Mouse (Mus musculus): Measurements from ENCODE around the gene Psenen.
A peak's percentile ranks its signal among the peaks of the same experiment; 100 is the strongest.

The Psenen gene

DNA sequence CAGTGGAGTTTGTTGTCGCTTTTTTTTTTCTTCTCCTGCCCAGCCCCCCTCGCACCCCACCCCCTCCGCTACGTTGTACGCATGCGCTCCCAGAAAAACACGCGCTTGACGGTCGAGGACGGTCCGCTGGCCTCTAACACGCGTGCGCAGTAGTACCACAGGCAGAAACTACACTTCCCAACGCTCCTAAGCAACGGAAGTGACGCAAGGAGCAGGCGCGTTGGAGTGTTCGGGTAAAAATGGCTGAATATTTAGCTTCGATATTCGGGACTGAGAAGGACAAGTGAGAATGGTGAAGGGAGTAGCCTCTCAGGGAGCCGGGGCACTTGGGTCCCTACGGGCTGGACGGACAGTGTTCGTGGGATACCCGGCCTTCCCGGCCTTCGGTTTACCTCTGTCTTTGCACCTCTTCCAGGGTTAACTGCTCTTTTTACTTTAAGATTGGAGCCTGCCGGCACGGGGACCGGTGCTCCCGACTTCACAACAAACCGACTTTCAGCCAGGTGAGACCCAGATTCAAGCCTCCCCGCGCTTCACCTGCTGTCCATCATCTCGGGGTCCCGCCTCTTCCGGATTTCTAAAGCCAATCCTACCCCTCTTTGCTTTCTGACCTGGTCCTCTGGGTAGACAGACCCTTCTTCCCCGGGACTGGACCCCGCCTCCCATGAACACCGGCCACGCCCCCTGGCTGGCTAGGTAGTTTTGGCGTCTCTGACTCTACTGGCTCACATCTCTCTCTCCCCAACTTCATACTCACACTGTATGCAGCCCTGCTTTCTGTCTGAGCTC is at the start of gene Psenen, which contains the start of the genes U2af1l4 and Gm49396:
Gene Psenen (minus strand): TSS at position 511 of the 789 bp plus-strand sequence.
Gene U2af1l4 (plus strand): TSS at position 185 of the 789 bp plus-strand sequence.
Gene Gm49396 (plus strand): TSS at position 228 of the 789 bp plus-strand sequence.
- DNase-seq (ENCODE audit: low read depth, low spot score): peak; percentile 99

DNA sequence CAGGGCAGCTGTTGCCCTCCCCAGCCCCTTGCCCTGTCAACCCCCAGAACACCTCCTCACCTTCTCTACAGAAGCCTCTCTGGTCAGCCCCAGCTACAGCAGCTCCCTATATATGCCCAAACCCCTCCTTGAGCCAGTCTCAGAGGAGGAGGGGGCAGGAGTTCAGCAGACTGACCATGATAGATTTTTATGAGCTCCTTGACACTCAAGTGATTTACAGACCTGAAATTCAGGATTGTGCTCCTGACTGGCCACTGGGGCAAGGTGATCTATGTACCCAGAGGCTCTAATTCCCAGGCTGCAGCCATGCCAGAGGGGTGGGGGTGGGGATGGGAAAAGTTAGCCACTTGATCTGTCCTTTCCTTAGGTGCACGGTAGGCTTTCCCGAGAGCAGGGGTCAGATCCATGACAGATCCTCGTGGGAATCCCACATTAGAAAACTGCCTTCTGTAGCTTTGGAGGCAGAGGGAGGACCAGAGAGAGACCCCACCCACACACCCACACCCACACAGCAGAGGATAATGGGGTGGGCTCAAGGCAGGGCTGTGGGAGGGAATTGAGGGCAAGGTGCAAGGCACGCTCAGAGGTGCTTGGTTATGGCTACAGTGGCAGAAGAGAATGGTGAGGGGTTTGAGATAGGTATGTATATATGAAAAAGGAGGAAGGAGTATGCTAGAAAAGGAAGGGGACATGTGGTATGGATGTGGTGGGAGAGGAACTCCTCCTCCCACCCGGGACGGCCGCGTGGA is 49.4 kb upstream of the Psenen start, which contains the start of gene Upk1a:
Gene Upk1a (minus strand): TSS at position 194 of the 749 bp plus-strand sequence.
- DNase-seq (ENCODE audit: low read depth, low spot score): no peak

DNA sequence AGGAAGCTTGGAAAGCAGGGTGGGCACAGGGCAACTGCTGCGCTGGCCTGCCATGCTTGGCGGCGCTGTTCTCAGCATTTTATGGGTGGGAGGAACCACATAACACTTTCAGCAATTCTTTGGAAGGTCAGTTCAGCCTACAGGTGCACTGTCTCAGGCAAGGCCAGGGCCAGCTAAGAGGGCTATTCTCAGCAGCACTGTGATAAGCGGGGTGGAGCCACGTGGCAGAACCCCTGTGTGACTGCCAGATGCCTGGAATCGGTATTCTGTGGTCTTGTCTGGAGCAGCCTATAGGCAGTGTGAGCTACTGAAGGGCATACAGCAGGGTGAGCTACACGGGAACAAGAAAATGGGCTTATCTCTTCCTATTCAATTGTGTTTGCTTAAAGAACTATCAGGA is 46.6 kb upstream of the Psenen start:
- no peak for DNase-seq (ENCODE audit: low read depth, low spot score)

DNA sequence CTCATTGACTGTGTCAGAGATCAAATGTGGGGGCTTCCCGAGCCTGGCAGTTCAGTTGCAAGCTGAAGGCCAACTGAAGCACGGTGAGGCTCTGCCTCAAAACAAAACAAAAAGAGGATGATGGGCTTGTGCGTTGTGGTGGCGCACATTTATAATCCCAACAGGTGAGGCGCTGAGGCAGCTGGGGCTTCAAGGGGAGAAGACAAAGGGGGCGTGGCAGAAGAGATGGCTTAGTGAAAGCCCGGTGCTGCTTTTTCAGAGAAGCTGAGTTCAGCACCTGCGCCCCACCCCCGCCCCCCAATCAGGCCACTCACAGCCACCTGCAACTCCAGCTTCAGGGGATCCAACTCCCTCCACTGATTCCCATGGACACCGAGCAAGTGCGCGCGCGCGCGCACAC is 45.0 kb upstream of the Psenen start:
- no peak for DNase-seq (ENCODE audit: low read depth, low spot score)

DNA sequence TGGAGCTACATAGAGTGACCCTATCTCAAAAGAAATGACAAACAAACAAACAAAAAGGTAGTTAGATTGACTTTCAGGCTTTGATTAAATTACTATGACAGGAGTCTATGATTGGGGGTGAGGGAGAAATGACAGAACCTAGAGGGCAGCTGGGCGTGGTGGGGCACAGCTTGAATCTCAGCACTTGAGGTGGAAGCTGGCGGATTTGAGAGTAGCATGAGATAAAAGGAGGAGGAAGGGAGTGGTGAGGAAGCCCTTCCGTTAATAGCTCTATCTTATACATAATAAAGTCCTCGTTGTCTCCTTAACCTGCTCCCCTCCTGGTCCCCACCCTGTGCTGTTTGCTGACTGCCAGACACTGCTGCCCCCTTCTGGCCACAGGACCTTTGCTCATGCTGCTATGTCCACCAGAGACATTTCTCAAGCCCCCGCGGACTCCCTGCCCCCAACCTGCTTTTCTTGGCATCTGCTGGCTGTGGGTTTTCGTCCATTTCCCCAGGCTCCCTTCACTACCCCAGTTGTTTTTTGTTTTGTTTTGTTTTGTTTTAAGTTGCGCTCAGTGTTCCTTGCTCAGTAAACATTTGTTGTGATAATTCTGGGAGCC is 44.4 kb upstream of the Psenen start:
- peak; percentile 58 for DNase-seq (ENCODE audit: low read depth, low spot score)

DNA sequence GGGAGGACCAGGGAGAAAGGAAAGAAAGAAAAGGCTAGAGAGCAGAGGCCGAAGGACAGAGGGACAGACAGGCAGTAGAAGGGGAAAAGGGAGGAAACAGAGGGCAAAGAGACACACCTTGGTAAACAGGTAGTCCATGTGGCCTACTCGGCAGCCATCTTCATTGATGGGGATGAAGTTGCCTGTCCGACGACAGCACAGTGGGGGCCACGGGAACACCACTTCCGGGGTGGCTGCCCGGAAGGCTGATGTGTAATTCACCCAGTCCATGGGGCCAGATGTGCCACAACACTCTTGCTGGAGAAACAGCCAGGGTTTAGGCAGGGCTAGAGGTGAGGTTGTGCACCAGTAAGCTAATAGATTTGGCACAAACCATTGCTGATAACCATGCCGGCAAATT is 41.5 kb upstream of the Psenen start:
- DNase-seq (ENCODE audit: low read depth, low spot score): no peak

DNA sequence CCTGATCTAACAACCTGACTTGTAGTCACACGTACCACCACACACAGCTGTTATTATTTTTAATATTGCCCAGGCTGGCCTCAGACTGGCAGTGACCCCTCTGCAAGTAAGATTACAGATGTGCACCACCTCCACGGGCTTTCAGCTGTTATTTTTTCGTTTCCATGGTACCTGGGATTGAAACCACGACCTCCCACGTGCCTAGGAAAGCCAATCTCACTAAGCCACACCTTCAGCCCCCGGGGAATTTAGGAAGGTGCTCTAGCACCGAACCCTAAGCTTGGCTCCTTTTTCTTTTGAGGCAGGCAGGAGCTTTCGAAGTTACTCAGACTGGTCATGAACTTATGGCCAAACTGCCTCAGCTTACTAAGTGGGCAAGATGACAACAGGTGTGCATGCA is 41.0 kb upstream of the Psenen start:
- DNase-seq (ENCODE audit: low read depth, low spot score): no peak

DNA sequence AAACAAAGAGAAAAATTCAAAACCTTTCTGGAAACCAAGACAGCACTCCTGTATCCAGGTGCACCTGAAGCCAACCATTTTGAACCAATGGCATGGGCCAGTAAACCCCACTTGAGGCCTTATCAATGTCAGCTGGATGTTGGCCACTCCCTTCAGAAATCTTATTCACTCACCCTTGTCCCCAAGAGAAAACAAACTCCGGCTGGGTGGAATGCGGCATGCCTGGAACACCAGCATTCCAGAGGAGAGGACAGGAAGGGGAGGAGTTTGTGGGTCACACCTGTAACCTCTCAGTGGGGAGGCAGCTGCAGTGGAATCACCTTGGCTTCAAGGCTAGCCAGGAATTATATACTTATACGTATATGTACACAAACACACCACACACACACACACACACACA is 39.2 kb upstream of the Psenen start:
- DNase-seq (ENCODE audit: low read depth, low spot score): no peak

DNA sequence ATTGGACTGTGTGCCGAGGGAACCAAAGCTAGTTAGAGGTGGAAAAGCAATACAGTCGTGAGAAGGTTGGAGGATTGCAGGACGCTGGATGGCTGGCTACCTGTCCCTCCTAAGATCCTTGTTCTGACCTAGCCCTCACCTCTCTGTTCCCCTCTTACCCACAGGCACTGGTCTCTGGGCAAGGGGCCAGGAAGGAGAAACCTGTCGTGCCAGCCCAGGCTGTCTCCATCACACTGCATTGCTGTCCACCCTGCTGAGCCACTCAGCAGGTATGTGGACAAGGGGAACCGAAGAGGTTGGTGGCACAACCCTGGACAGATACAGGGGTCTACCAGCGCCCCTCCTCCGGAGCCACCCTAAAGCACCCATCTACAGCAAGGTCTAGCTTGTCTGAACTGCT is 37.2 kb upstream of the Psenen start:
- DNase-seq (ENCODE audit: low read depth, low spot score): no peak

DNA sequence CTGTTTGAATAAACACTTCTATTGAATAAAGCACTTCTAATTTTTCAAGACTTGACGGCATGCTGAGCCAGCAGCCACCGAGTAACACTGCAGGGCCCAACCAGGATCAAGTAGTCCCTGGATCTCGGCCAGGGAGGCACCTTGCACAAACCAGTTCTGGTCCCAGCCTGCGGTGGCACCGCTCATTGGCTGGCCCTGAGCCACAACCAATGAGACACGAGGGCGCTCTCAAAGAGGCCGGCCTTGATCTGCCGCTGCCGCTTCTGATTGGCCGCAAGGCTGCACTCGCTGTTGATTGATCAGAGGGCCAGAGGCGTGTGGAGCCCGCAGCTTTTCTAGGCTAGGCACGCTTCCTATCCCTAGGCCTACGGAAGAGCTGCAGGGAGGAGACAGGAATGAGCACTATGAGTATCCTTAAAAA is 36.5 kb upstream of the Psenen start:
- peak; percentile 99 for DNase-seq (ENCODE audit: low read depth, low spot score)

DNA sequence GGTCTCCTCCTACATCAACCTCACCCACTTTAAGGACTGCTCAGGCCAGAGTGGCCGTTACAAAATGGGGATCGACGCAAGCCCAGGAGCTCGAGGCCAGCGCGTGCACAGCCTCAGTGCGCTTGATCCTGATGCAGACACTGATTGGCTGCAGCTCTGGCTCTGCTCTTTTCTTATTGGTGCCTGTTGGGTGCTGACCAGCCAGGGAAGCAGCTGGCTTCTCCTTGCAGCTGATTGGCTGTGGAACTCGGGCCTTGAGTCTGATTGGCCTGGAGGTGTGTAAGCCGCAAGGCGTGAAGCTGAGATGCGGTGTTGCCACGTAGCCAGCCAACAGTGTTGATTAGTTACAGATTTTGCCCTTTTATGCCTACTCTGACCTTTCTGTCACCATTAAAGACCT is 35.4 kb upstream of the Psenen start, which contains the start of gene Zbtb32:
Gene Zbtb32 (minus strand): TSS at position 124 of the 400 bp plus-strand sequence.
- DNase-seq (ENCODE audit: low read depth, low spot score): no peak

DNA sequence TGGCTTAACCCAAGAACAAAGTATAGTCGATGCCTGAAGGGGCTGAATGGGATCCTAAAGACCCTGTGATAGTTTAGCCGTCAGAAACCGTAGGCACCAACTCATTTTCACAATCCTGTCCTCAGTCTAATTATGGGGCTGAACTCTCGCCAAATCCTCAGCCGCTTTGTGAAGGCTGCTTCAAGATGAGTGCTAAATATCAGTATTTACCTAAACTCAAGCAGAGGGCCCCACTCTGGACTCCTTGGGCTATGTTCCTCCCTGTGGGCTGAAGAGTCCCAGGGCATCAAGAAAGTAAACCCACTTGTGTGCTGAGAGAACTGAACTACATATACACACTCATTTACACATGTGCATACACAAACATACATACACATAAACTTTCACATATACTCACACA is 33.4 kb upstream of the Psenen start:
- DNase-seq (ENCODE audit: low read depth, low spot score): no peak

DNA sequence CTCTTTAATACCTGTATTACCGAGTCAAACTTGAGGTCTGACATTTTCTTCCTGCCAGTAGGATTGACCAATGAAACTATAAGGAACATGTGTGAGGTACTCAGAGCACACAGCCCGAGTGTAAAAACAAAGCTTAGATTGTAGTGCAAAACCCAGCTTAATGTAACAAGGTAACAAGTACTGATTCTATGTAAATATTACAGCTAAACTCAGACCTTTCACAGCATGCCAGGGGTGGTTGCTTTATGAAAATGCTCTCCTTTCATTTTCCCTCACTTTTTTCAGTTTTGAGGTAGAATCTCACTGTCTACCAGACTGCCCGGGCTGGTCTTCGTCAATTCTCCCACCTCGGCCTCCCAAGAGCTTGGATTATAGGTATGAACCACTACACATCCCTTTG is 32.7 kb upstream of the Psenen start:
- no peak for DNase-seq (ENCODE audit: low read depth, low spot score)

DNA sequence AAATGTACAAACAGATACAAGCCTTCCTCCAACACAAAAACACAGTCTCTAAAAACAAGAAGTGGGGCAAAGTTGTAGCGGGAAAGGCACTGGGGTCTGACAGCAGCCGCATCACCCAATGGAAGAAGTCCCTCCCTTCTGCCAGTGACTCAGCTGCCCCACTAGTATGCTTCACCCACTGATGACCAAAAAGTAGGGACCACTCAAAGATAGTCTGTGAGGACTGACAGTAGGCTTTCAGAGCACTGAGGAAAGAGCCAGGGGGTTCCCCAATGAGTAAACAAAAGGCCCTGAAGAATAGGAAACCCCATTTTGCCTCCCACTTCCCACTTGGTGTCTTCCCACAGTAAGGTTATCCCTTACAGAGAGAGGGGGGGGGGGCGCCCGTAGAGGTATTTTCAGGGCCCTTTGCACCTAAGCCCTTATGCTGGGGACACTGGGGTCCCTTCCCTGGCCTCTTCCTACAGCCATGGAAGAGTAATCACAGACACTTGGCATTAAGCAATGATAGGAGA is 31.1 kb upstream of the Psenen start:
- no peak for DNase-seq (ENCODE audit: low read depth, low spot score)

DNA sequence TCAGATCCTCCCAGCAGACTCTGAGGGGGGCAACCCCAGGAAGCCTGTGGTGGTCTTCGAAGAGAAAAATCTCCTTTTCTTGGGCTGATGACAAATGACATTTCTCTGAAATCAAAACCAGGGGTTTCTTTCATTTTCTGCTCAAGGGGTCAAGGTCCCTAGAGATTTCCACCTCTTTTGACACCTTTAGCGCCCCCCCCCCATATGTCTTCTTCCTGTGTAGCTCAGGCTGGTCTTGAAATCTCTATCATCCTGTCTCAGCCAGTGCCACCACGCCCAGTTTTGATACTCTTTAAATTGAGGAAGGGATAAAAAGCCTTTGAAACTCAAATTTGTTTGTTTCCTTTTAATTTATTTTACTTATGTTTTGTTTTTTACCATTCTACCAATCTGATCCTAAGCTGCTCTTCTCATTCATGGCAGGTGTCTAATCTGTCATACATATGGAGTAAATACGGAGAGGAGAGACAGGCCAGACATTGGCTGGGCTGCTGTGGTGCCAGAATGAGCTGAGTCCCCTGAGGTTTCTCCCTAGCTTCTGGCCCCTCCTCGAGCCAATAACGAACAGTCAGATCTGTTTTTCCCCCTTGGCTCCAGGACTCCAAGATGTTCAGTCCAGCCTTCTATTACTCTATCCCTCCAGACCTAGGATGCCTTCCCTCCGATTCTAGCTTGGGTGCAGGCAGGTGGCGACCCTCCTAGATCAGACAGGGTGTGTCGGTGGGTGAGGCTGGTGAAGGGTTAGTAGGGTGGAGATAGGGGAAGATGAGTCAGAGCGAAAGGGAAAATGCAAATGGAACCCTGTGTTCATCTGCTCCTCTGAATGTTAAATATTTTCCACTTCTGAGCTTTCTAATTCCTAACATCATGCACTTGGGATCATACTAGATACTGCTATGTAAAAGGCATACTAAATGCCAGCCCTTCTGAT is 30.4 kb upstream of the Psenen start:
- no peak for DNase-seq (ENCODE audit: low read depth, low spot score)

DNA sequence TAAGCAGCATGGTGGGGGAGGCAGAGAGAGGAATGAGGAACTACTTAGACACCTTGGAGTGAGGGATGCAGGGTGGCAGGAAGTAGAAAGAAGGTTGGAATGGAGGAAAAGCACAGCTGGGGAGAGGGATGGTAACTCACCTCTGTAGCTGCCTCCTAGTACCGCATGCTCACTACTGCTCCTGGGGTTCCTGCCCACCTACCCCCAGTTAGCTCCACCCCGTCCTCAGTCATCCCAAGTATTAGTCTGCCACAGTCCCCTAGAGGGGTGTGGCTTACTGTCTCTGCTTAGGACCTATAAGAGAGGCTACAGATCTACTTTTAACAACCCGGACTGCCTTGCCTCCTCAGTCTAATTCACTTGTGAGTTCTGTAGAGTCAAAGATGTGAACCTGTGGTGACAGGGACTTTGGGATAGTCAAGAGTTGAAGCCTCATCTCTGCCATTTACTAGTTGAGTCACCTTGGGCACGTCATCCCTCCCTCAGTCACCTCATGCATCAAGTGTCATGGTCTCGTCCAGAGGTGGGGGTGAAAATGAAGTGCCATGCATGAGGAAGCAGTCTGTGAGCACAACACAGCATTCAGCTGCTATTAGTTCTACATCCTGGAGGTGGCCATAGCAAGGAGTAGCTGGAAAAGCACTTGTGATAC is 29.5 kb upstream of the Psenen start:
- DNase-seq (ENCODE audit: low read depth, low spot score): no peak

DNA sequence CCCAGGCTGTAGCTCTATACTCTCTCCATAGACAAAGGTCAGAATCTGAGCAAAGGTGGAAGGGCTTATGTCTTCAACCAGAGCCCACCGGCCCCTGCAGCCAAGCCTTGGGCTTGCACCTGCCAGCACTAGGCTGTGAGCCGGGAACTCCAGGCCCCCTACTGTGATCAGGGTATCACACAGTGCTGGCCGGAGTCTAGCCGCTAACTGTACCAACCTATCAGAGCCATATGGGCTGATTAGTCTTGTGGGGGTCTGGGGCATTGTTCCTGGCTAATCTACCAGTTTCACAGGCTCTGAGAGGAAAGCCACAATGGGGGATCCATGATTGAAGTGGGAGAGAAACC is 28.2 kb upstream of the Psenen start:
- no peak for DNase-seq (ENCODE audit: low read depth, low spot score)

DNA sequence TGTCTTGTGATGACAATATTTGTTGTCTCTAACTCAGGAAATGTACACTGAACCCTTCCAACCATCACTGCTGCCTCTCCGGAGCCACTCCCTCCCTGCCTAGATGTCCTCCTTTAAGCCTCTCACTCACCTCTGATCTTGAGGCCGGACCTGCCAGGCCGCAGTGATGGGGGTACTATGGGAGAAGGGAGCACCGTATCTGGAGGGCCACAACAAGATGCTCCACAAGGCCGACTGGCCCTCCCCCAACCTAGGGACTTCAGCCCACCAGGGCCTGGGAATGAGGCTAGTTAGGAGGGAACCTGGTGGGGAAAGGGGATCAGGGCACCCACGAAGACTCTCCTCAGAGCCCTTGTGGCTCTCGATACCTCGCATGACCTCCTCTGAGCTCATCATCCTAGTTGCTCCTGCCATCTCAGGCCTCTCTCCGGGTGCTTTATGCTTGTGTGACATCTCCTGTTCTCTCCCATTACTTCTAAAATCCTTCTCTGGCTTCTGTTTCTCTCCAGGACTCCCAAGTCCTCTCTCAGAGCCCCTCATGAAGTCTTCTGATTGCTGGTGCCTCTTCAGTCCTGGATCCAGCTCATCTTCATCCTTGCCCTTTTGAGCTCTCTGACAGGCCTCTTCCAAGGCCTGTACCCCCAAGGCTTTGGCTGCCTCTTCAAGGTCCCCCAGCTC is 27.6 kb upstream of the Psenen start:
- no peak for DNase-seq (ENCODE audit: low read depth, low spot score)

DNA sequence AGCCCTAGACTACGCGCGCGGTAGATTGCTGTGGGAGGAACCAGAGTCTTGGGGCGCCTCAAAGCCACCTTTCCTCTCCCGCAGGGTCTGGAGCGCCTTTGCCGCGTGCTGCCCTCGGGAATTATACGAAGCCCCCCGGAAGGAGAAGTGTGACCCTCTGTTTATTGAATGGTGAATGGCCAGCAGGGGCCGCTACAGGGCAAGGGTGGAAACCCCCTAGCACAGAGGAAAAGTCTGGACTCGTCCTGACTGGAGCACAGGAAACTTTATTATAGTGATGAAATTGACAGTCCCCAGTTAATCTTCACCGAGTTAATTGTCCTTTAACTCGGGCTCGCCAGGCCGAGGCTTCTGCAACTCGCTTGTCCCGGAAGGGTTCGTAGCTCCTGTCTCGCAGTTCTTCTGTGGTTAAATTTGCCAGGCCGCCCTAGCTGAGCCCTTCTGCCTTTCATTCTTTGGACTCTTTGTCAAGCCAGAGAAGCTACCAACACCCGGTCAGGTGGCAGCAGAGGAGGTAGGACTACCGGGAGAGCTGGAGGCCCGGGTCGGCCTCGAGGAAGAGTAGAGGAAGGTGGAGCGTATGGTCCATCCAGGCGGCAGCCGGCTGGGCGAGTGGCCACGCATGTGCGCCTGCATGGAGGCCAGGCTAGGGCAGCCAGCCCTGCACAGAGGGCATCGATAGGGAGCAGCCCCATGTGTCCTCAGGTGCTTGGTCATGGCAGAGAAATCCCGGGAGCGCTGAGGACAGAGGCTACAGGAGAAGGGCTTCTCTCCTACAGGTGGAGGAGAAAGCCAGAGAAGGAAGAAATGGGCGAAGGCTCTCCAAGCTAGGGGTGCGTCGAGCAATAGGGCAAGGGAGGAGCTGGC is 26.2 kb upstream of the Psenen start:
- peak; percentile 78 for DNase-seq (ENCODE audit: low read depth, low spot score)
